Mouse (Mus musculus): Measurements from ENCODE around the gene Zdhhc19. TPM values are rescaled to one million over a fixed set of nuclear protein-coding genes. Genes with fewer than 3 reads are reported as not detected.

Zdhhc19 gene
- not detected in 2 replicates for polyA plus RNA-seq (2015; fragmentation: Nextera tagmentation; extraction: Ambion mirVana)

DNA sequence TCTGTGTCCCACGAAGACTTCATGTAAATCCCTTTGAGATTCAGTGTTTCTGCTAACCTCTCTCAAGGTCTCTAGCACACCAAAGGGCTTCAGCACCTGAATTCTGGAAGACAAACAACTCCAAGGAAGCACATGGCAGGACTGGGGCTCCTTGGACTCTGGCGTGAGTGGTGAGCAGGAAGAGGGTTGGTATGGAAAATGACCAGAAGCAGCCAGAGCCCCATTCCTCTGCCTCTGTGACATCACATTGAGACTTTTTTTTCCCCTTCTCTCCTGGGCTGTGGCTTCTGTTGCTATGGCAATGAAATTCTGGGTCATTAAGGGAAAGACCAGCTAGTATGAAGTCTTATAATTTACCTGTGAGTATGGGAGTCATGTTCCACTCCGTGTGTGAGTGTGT, at the start of gene Zdhhc19:
Gene Zdhhc19 (plus strand): TSS at position 301 of the 400 bp plus-strand sequence.
- Histone ChIP-seq H3K27me3 (replicated peaks; ENCODE audit: control insufficient read depth, insufficient read depth, low read length) (no peaks in the 10 kb centered on the region; the same call in 1 of the 2 replicates), H3K4me1 (replicated peaks; ENCODE audit: control insufficient read depth, insufficient read depth, low read length) (peaks cover 6% of the 10 kb centered on the region), H3K36me3 (ENCODE audit: control insufficient read depth, insufficient read depth) (no peaks in the 10 kb centered on the region), H3K4me2 (ENCODE audit: low read length) (no peak within 1 kb of the TSS), H3K4me3 (replicated peaks; ENCODE audit: low read length) (no peak within 1 kb of the TSS), H3K27ac (ENCODE audit: low read length) (no peak within 1 kb of the TSS), H3K9ac (replicated peaks; ENCODE audit: low read depth, low read length) (no peak within 1 kb of the TSS), H3K9me3 (ENCODE audit: control insufficient read depth, low read length) (no peaks in the 10 kb centered on the region)
- 78% methylated on average over 3 of the region's 3 CpGs for WGBS
- no peak for ATAC-seq

GRCm38 (mm10) chr16:32446563-32447138, 49.4 kb upstream of the Zdhhc19 start:
- WGBS: 76% methylated on average over 2 of the region's 2 CpGs
- Histone ChIP-seq H3K9me3 (ENCODE audit: control insufficient read depth, low read length) (no peaks in the 10 kb centered on the region), H3K4me3 (replicated peaks; ENCODE audit: low read length) (no peak overlapping the region), H3K9ac (replicated peaks; ENCODE audit: low read depth, low read length) (no peak overlapping the region), H3K27me3 (replicated peaks; ENCODE audit: control insufficient read depth, insufficient read depth, low read length) (no peaks in the 10 kb centered on the region), H3K36me3 (ENCODE audit: control insufficient read depth, insufficient read depth) (no peaks in the 10 kb centered on the region), H3K27ac (ENCODE audit: low read length) (no peak overlapping the region), H3K4me1 (replicated peaks; ENCODE audit: control insufficient read depth, insufficient read depth, low read length) (no peaks in the 10 kb centered on the region), H3K4me2 (ENCODE audit: low read length) (no peak overlapping the region)
- no peak for ATAC-seq

DNA sequence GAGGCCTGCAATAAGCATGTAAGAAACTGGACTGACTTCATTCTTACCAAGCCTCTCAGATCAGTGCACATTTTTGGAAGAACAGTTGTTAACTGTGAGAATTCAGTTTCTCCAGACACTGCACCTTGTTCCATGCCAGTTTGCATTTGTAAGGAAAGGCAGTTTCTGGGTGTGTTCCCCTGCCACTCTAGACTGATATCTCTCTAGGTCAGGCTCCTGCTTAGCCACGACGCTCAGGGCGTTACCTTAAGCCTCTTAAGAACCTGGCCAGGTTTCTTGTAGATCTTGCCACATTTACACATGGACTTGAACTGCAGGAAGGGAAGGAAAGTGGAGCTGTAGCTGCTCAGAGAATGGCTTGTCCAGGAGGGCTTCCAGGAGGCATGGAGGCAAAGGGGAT, 46.4 kb upstream of the Zdhhc19 start:
- no peak for ATAC-seq
- no peak overlapping the region for H3K4me2 ChIP-seq (ENCODE audit: low read length)
- no peak overlapping the region for H3K4me3 ChIP-seq (replicated peaks; ENCODE audit: low read length)
- H3K9me3 ChIP-seq (ENCODE audit: control insufficient read depth, low read length): no peaks in the 10 kb centered on the region
- no peaks in the 10 kb centered on the region for H3K4me1 ChIP-seq (replicated peaks; ENCODE audit: control insufficient read depth, insufficient read depth, low read length)
- no peak overlapping the region for H3K27ac ChIP-seq (ENCODE audit: low read length)
- no peak overlapping the region for H3K9ac ChIP-seq (replicated peaks; ENCODE audit: low read depth, low read length)
- no peaks in the 10 kb centered on the region for H3K27me3 ChIP-seq (replicated peaks; ENCODE audit: control insufficient read depth, insufficient read depth, low read length)
- 90% methylated on average over 3 of the region's 3 CpGs for WGBS
- peaks cover 6% of the 10 kb centered on the region; the same call in 1 of the 2 replicates for H3K36me3 ChIP-seq (ENCODE audit: control insufficient read depth, insufficient read depth)

DNA sequence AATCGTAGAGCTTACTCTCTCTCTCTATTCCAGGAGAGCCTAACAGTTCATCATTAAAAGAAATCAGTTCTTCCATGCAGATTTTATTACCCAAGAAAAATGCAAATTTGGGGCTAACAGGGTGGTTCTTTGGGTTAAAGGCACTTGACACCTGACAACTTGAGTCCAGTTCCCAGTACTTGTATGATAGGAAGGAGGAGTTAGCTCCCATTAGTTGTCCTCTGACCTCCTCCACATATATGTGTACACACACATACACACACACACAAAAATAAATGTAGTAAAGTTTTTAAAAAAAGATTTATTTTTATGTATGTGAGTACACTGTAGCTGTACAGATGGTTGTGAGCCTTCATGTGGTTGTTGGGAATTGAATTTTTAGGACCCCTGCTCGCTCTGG, 45.9 kb upstream of the Zdhhc19 start:
- Histone ChIP-seq H3K4me1 (replicated peaks; ENCODE audit: control insufficient read depth, insufficient read depth, low read length) (no peaks in the 10 kb centered on the region), H3K36me3 (ENCODE audit: control insufficient read depth, insufficient read depth) (peaks cover 6% of the 10 kb centered on the region; the same call in 1 of the 2 replicates), H3K4me3 (replicated peaks; ENCODE audit: low read length) (no peak overlapping the region), H3K27ac (ENCODE audit: low read length) (no peak overlapping the region), H3K27me3 (replicated peaks; ENCODE audit: control insufficient read depth, insufficient read depth, low read length) (no peaks in the 10 kb centered on the region), H3K4me2 (ENCODE audit: low read length) (no peak overlapping the region), H3K9ac (replicated peaks; ENCODE audit: low read depth, low read length) (no peak overlapping the region), H3K9me3 (ENCODE audit: control insufficient read depth, low read length) (no peaks in the 10 kb centered on the region)
- 94% methylated on average over 2 of the region's 2 CpGs for WGBS
- no peak for ATAC-seq

GRCm38 (mm10) chr16:32453102-32453501, 43.0 kb upstream of the Zdhhc19 start:
- H3K4me1 ChIP-seq (replicated peaks; ENCODE audit: control insufficient read depth, insufficient read depth, low read length): no peaks in the 10 kb centered on the region
- no peak overlapping the region for H3K4me2 ChIP-seq (ENCODE audit: low read length)
- no peak overlapping the region for H3K9ac ChIP-seq (replicated peaks; ENCODE audit: low read depth, low read length)
- no peaks in the 10 kb centered on the region for H3K9me3 ChIP-seq (ENCODE audit: control insufficient read depth, low read length)
- no peaks in the 10 kb centered on the region for H3K27me3 ChIP-seq (replicated peaks; ENCODE audit: control insufficient read depth, insufficient read depth, low read length)
- WGBS: 95% methylated on average over 8 of the region's 8 CpGs
- H3K27ac ChIP-seq (ENCODE audit: low read length): no peak overlapping the region
- no peak for ATAC-seq
- no peak overlapping the region for H3K4me3 ChIP-seq (replicated peaks; ENCODE audit: low read length)
- peaks cover 8% of the 10 kb centered on the region for H3K36me3 ChIP-seq (ENCODE audit: control insufficient read depth, insufficient read depth)

GRCm38 (mm10) chr16:32454646-32455045, 41.4 kb upstream of the Zdhhc19 start:
- Histone ChIP-seq H3K36me3 (ENCODE audit: control insufficient read depth, insufficient read depth) (peaks cover 8% of the 10 kb centered on the region), H3K9ac (replicated peaks; ENCODE audit: low read depth, low read length) (no peak overlapping the region), H3K27me3 (replicated peaks; ENCODE audit: control insufficient read depth, insufficient read depth, low read length) (no peaks in the 10 kb centered on the region), H3K4me3 (replicated peaks; ENCODE audit: low read length) (no peak overlapping the region), H3K27ac (ENCODE audit: low read length) (no peak overlapping the region), H3K4me2 (ENCODE audit: low read length) (no peak overlapping the region), H3K4me1 (replicated peaks; ENCODE audit: control insufficient read depth, insufficient read depth, low read length) (no peaks in the 10 kb centered on the region), H3K9me3 (ENCODE audit: control insufficient read depth, low read length) (no peaks in the 10 kb centered on the region)
- WGBS: 87% methylated on average over 5 of the region's 5 CpGs
- no peak for ATAC-seq

DNA sequence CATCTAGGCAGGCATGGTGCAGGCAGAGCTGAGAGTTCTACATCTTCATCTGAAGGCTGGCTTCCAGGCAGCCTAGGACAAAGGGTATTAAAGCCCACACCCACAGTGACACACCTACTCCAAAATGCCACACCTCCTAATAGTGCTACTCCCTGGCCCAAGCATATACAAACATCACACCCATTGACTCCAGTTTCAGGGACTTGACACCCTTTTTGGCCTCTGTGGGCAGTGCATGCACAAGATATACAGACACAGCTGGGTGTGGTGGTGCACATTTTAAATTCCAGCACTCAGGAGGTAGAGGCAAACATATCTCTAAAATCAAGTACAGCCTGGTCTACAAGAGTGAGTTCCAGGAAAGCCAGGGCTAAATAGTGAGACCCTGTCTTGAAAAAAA, 40.0 kb upstream of the Zdhhc19 start:
- Histone ChIP-seq H3K4me2 (ENCODE audit: low read length) (no peak overlapping the region), H3K4me1 (replicated peaks; ENCODE audit: control insufficient read depth, insufficient read depth, low read length) (no peaks in the 10 kb centered on the region), H3K9me3 (ENCODE audit: control insufficient read depth, low read length) (no peaks in the 10 kb centered on the region), H3K9ac (replicated peaks; ENCODE audit: low read depth, low read length) (no peak overlapping the region), H3K27ac (ENCODE audit: low read length) (no peak overlapping the region), H3K36me3 (ENCODE audit: control insufficient read depth, insufficient read depth) (peaks cover 8% of the 10 kb centered on the region), H3K27me3 (replicated peaks; ENCODE audit: control insufficient read depth, insufficient read depth, low read length) (no peaks in the 10 kb centered on the region), H3K4me3 (replicated peaks; ENCODE audit: low read length) (no peak overlapping the region)
- ATAC-seq: no peak

DNA sequence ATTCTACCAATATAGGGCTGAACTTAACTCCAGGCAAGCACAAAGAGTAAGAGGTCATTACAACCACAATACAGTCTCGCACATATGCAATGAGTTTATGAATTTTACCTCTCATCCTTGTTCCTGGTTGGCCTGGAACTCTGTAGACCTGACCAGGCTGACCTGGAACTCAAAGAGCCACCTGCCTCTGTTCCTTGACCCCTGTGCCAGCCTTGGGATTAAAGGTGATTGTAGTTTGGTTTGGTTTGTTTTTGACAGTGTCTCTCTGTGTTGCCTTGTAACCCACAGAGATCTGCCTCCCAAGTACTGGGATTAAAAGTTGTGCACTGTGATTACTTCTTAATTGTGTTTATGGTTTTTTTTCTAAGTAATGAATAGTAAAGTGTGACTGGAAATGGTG, 39.3 kb upstream of the Zdhhc19 start:
- Histone ChIP-seq H3K4me3 (replicated peaks; ENCODE audit: low read length) (no peak overlapping the region), H3K4me1 (replicated peaks; ENCODE audit: control insufficient read depth, insufficient read depth, low read length) (no peaks in the 10 kb centered on the region), H3K27me3 (replicated peaks; ENCODE audit: control insufficient read depth, insufficient read depth, low read length) (no peaks in the 10 kb centered on the region), H3K36me3 (ENCODE audit: control insufficient read depth, insufficient read depth) (peaks cover 8% of the 10 kb centered on the region), H3K27ac (ENCODE audit: low read length) (no peak overlapping the region), H3K4me2 (ENCODE audit: low read length) (no peak overlapping the region), H3K9me3 (ENCODE audit: control insufficient read depth, low read length) (no peaks in the 10 kb centered on the region), H3K9ac (replicated peaks; ENCODE audit: low read depth, low read length) (no peak overlapping the region)
- WGBS: 95% methylated on average over 1 of the region's 1 CpGs
- ATAC-seq: no peak

DNA sequence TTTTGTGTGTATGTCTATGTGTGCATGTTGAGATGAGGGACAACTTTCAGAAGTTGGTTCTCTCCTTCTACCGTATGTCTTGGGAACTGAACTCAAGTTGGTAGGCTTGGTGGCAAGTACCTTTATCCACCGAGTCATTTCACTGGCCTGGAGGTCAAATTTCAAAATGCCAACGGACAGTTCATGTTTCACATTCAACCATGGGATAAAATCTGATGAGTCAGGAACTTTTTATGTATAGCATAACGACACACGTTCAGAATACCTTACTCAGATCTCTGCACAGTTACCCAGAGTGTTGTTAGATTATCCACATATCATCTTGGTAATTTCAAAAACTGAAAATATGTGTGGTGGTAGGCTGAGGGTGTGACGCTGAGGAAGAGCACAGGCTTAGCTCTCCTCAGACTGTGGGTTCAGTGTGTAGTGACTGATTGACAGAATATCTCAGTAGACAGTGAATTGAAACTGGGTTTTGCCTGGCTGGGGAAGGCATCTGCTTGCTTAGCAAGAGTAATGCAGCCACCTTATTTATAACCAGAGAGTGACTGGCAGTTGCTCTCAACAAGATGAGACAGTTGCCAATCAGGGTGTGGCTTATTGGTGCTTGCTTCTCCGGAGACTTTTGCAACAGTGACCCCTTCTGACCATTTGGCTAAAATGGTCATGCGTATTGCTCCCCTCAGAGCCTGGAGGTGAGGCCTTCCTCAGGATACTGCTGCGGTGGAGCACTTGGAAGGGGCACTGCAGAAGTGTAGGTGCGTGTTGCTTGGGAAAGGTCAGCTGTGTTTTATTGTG, 38.3 kb upstream of the Zdhhc19 start:
- no peak overlapping the region for H3K9ac ChIP-seq (replicated peaks; ENCODE audit: low read depth, low read length)
- H3K9me3 ChIP-seq (ENCODE audit: control insufficient read depth, low read length): no peaks in the 10 kb centered on the region
- H3K4me2 ChIP-seq (ENCODE audit: low read length): no peak overlapping the region
- ATAC-seq: no peak
- H3K4me3 ChIP-seq (replicated peaks; ENCODE audit: low read length): no peak overlapping the region
- H3K36me3 ChIP-seq (ENCODE audit: control insufficient read depth, insufficient read depth): peaks cover 2% of the 10 kb centered on the region; the same call in 1 of the 2 replicates
- H3K27ac ChIP-seq (ENCODE audit: low read length): no peak overlapping the region
- H3K27me3 ChIP-seq (replicated peaks; ENCODE audit: control insufficient read depth, insufficient read depth, low read length): no peaks in the 10 kb centered on the region
- 66% methylated on average over 10 of the region's 10 CpGs for WGBS
- no peaks in the 10 kb centered on the region for H3K4me1 ChIP-seq (replicated peaks; ENCODE audit: control insufficient read depth, insufficient read depth, low read length)

Data from forebrain, embryonic 16.5 days (tissue).